Mouse (Mus musculus) forebrain, embryonic 11.5 days (tissue): ENCODE results near the gene Scgb3a1. TPM values are rescaled to one million over a fixed set of nuclear protein-coding genes. Genes with fewer than 3 reads are reported as not detected.
A peak's percentile ranks its signal among the peaks of the same experiment; 100 is the strongest.

ENCODE experiments used
- ATAC-seq: fragments of 200-750 bp; cut with Nextera tagmentation; replicated peaks from 2 replicates; pipeline ENCODE4 v1.8.0; 2017; ENCODE audit warnings: moderate TSS enrichment; ENCODE audit not compliant: low FRiP score
- DNase-seq: peaks from one replicate; pipeline ENCODE4 v3.0.0-alpha.2; 2017; ENCODE audit warnings: low spot score
- H3K27ac ChIP-seq: fragments of 300-500 bp; sonication (generic); 2 replicates; pipeline ENCODE4 v1.5.1; 2014; ENCODE audit warnings: low read depth, low read length
- H3K27me3 ChIP-seq: fragments of 300-500 bp; sonication (generic); 2 replicates; pipeline ENCODE4 v1.6.1; 2014; ENCODE audit warnings: mild to moderate bottlenecking, low read length, mixed read lengths; ENCODE audit not compliant: control insufficient read depth, insufficient read depth
- H3K36me3 ChIP-seq: fragments of 300-500 bp; sonication (generic); 2 replicates; pipeline ENCODE4 v1.6.1; 2014; ENCODE audit warnings: mild to moderate bottlenecking, low read length, moderate library complexity, mixed read lengths; ENCODE audit not compliant: control insufficient read depth, insufficient read depth
- H3K4me1 ChIP-seq: fragments of 300-500 bp; sonication (generic); replicated peaks from 2 replicates; pipeline ENCODE4 v1.6.1; 2014; ENCODE audit warnings: low read length, mixed read lengths; ENCODE audit not compliant: control insufficient read depth, insufficient read depth
- H3K4me2 ChIP-seq: fragments of 300-500 bp; sonication (generic); 2 replicates; pipeline ENCODE4 v1.6.1; 2014; ENCODE audit warnings: low read depth, mild to moderate bottlenecking, low read length, moderate library complexity, mixed read lengths; ENCODE audit not compliant: severe bottlenecking
- H3K4me3 ChIP-seq: fragments of 300-500 bp; sonication (generic); 2 replicates; pipeline ENCODE4 v1.5.1; 2014; ENCODE audit warnings: low read depth, low read length
- H3K9ac ChIP-seq: fragments of 300-500 bp; sonication (generic); 2 replicates; pipeline ENCODE4 v1.6.1; 2014; ENCODE audit warnings: low read length
- H3K9me3 ChIP-seq: fragments of 300-500 bp; sonication (generic); 2 replicates; pipeline ENCODE4 v1.6.1; 2016; ENCODE audit warnings: low read length, mixed read lengths; ENCODE audit not compliant: control insufficient read depth
- WGBS: fragments of 180-500 bp; shearing (Covaris S2); extraction: QIAGEN DNeasy Blood & Tissue Kit; methylation state at CpG from one replicate; pipeline ENCODE4 v1.1.7; 2014; 5-methylcytosine and 5-hydroxymethylcytosine counted together
- polyA plus RNA-seq: library from polyadenylated mRNA; unstranded; fragments of >200 nt; fragmentation: Nextera tagmentation; extraction: Ambion mirVana; gene quantifications from 2 replicates; pipeline ENCODE4 v1.2.1, GENCODE M21; 2014

Gene Scgb3a1
- polyA plus RNA-seq, 1 experiment from 2014 or later, result not detected

- H3K9me3 ChIP-seq, result no peaks in the 10 kb centered on the region
- no peak overlapping the region for H3K9ac ChIP-seq
- no peaks in the 10 kb centered on the region for H3K36me3 ChIP-seq
- 0 out of 2 replicates have a peak overlapping the region, but pooled peaks have one; percentile 2 for H3K4me2 ChIP-seq
- H3K4me1 ChIP-seq, result peaks cover 2% of the 10 kb centered on the region; the same call in 1 of the 2 replicates
- 7% methylated on average over 22 of the region's 22 CpGs for WGBS
- peaks cover 37% of the 10 kb centered on the region for H3K27me3 ChIP-seq
- ATAC-seq, result no peak
- no peak for DNase-seq
- H3K4me3 ChIP-seq, result no peak overlapping the region
- H3K27ac ChIP-seq, result no peak overlapping the region
These were observed 29.3 kb upstream of the Scgb3a1 start for GRCm38 (mm10) chr11:49634101-49634500.

GRCm38 (mm10) chr11:49635671-49636070 is 27.7 kb upstream of the Scgb3a1 start:
- DNase-seq (no peak), ATAC-seq (no peak)
- peaks cover 37% of the 10 kb centered on the region for H3K27me3 ChIP-seq

GRCm38 (mm10) chr11:49636449-49636848 is 27.0 kb upstream of the Scgb3a1 start:
- ATAC-seq (peak; percentile 53; the same call in 1 of the 2 replicates), DNase-seq (peak; percentile 60)
- no peak overlapping the region for H3K9ac ChIP-seq
- peak overlapping the region; percentile 9; the same call in 1 of the 2 replicates for H3K4me3 ChIP-seq
- H3K27me3 ChIP-seq, result peaks cover 37% of the 10 kb centered on the region
- 3% methylated on average over 11 of the region's 11 CpGs for WGBS
- H3K9me3 ChIP-seq, result no peaks in the 10 kb centered on the region
- H3K4me2 ChIP-seq, result peak overlapping the region; percentile 31; the same call in 1 of the 2 replicates
- H3K4me1 ChIP-seq, result peaks cover 2% of the 10 kb centered on the region; the same call in 1 of the 2 replicates
- H3K27ac ChIP-seq, result no peak overlapping the region
- H3K36me3 ChIP-seq, result no peaks in the 10 kb centered on the region

More at GRCm38 (mm10) chr11:49635671-49636070, 27.7 kb upstream of the Scgb3a1 start:
- WGBS, result 71% methylated on average over 6 of the region's 6 CpGs
- Histone ChIP-seq H3K36me3 (no peaks in the 10 kb centered on the region), H3K4me1 (peaks cover 2% of the 10 kb centered on the region; the same call in 1 of the 2 replicates), H3K27ac (no peak overlapping the region), H3K4me2 (no peak overlapping the region), H3K4me3 (no peak overlapping the region), H3K9me3 (no peaks in the 10 kb centered on the region), H3K9ac (no peak overlapping the region)

- H3K4me1 ChIP-seq, result no peaks in the 10 kb centered on the region
- H3K9ac ChIP-seq, result no peak overlapping the region
- no peaks in the 10 kb centered on the region for H3K9me3 ChIP-seq
- ATAC-seq, result no peak
- H3K27ac ChIP-seq, result no peak overlapping the region
- H3K4me2 ChIP-seq, result no peak overlapping the region
- no peak overlapping the region for H3K4me3 ChIP-seq
- 63% methylated on average over 8 of the region's 8 CpGs for WGBS
- no peaks in the 10 kb centered on the region for H3K36me3 ChIP-seq
- DNase-seq, result no peak
- no peaks in the 10 kb centered on the region for H3K27me3 ChIP-seq
These were observed 17.7 kb upstream of the Scgb3a1 start for GRCm38 (mm10) chr11:49645677-49646076.

- Histone ChIP-seq H3K9ac (no peak overlapping the region), H3K27ac (no peak overlapping the region), H3K4me2 (no peak overlapping the region), H3K27me3 (no peaks in the 10 kb centered on the region), H3K9me3 (no peaks in the 10 kb centered on the region), H3K4me1 (no peaks in the 10 kb centered on the region), H3K36me3 (no peaks in the 10 kb centered on the region), H3K4me3 (no peak overlapping the region)
- 61% methylated on average over 18 of the region's 18 CpGs for WGBS
- ATAC-seq (no peak), DNase-seq (no peak)
These were observed 13.1 kb upstream of the Scgb3a1 start for GRCm38 (mm10) chr11:49650113-49650993.

- no peak overlapping the region for H3K4me3 ChIP-seq
- no peaks in the 10 kb centered on the region for H3K27me3 ChIP-seq
- H3K27ac ChIP-seq, result no peak overlapping the region
- no peaks in the 10 kb centered on the region for H3K36me3 ChIP-seq
- H3K9me3 ChIP-seq, result no peaks in the 10 kb centered on the region
- ATAC-seq (no peak), DNase-seq (no peak)
- WGBS, result 76% methylated on average over 16 of the region's 16 CpGs
- H3K9ac ChIP-seq, result no peak overlapping the region
- no peak overlapping the region for H3K4me2 ChIP-seq
- H3K4me1 ChIP-seq, result no peaks in the 10 kb centered on the region
These were observed 12.2 kb upstream of the Scgb3a1 start for GRCm38 (mm10) chr11:49650994-49651761.

GRCm38 (mm10) chr11:49651762-49652322 is 11.6 kb upstream of the Scgb3a1 start:
- Histone ChIP-seq H3K4me3 (no peak overlapping the region), H3K9ac (no peak overlapping the region), H3K4me1 (no peaks in the 10 kb centered on the region), H3K9me3 (no peaks in the 10 kb centered on the region), H3K4me2 (no peak overlapping the region), H3K27ac (no peak overlapping the region; the same call in 1 of the 2 replicates), H3K36me3 (no peaks in the 10 kb centered on the region), H3K27me3 (no peaks in the 10 kb centered on the region)
- ATAC-seq, result no peak
- WGBS, result 86% methylated on average over 10 of the region's 10 CpGs
- DNase-seq, result peak; percentile 47

- Histone ChIP-seq H3K27ac (no peak overlapping the region), H3K4me2 (0 out of 2 replicates have a peak overlapping the region, but pooled peaks have one; percentile 19), H3K9ac (no peak overlapping the region)
These were observed 10.9 kb upstream of the Scgb3a1 start for GRCm38 (mm10) chr11:49652401-49653078.

More at GRCm38 (mm10) chr11:49652401-49653078, 10.9 kb upstream of the Scgb3a1 start:
- Histone ChIP-seq H3K4me3 (no peak overlapping the region), H3K27me3 (no peaks in the 10 kb centered on the region), H3K36me3 (no peaks in the 10 kb centered on the region), H3K9me3 (no peaks in the 10 kb centered on the region), H3K4me1 (no peaks in the 10 kb centered on the region)
- 27% methylated on average over 19 of the region's 19 CpGs for whole genome bisulfite sequencing
- ATAC-seq (peak; percentile 73), DNase-seq (peak; percentile 93)
